Mouse (Mus musculus) cortical plate, adult 2 months (tissue): ENCODE measurements around the gene Rbm39. TPM values are rescaled to one million over a fixed set of nuclear protein-coding genes. Genes with fewer than 3 reads are reported as not detected.

Source experiments
- H3K27ac ChIP-seq: fragments of 200-500 bp; 2 replicates; pipeline ENCODE4 v1.5.1; 2012; ENCODE audit warnings: low read length, control low read depth, inconsistent platforms; ENCODE audit not compliant: insufficient read depth
- H3K4me1 ChIP-seq: fragments of 200-500 bp; 2 replicates; pipeline ENCODE4 v1.6.1; 2011; ENCODE audit warnings: low read length; ENCODE audit not compliant: control insufficient read depth, insufficient read depth
- H3K4me3 ChIP-seq: fragments of 200-500 bp; 2 replicates; pipeline ENCODE4 v1.5.1; 2011; ENCODE audit warnings: mild to moderate bottlenecking, low read length, control low read depth; ENCODE audit not compliant: insufficient read depth
- CTCF ChIP-seq: fragments of 200-500 bp; IDR thresholded peaks from 2 replicates; pipeline ENCODE4 v1.5.1; 2011; ENCODE audit warnings: mild to moderate bottlenecking, control low read depth, low read length; ENCODE audit not compliant: insufficient read depth; ENCODE audit errors: extremely low read depth
- POLR2A ChIP-seq: fragments of 200-500 bp; IDR thresholded peaks from 2 replicates; pipeline ENCODE4 v1.6.1; 2011; ENCODE audit warnings: mild to moderate bottlenecking, low read length, control low read depth; ENCODE audit not compliant: insufficient read depth; ENCODE audit errors: extremely low read depth
- polyA plus RNA-seq: library from polyadenylated mRNA; depleted of rRNA; stranded (reverse); fragments of >200 nt; gene quantifications from 2 replicates; pipeline ENCODE4 v1.2.3, GENCODE M21; 2012; rRNA removed

The Rbm39 gene
- 131 and 146 TPM in 2 replicates for polyA plus RNA-seq

DNA sequence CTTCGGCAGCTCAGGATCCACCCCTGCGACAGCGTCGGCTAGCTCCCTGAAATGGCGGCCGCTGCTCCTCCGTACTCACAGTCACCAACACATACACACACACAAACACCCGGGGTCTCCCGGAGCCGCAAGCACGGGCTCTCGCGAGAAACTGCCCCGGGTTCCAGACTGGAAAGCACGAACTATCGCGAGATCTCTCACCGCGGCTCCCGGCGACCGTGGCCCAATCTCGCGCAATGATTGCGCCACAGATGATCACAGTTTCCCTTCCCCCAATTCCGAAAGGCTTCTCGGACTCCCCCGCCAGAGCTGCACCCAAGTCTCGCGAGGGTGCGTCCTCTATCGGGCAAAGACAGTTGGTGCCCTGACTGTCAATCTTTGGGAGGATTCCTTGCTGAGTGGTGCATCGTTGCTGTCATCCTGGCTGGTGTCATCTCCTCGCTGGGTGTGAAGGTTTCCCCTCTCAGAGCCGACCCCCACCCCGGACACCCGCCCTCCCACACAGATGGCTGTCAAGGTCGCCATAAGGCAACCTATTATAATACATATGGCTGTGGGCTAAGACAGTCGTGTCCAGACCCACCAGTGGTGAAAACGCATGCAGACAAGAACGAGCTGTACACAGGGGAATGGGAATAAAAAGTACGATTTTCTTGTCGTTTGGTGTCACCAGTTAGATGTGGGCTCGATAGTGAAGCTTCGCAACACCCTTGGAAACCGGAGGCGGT is at the start of gene Rbm39:
TSS of gene Rbm39 (minus strand) at position 145 of the 728 bp plus-strand sequence.
- peak within 1 kb of the TSS; percentile 95 for H3K27ac ChIP-seq
- H3K4me1 ChIP-seq, result peaks cover 3% of the 10 kb centered on the region; the same call in 1 of the 2 replicates
- TF ChIP-seq CTCF, result no peak
- peak; percentile 93 for TF ChIP-seq POLR2A
- H3K4me3 ChIP-seq, result peak within 1 kb of the TSS; percentile 69

DNA sequence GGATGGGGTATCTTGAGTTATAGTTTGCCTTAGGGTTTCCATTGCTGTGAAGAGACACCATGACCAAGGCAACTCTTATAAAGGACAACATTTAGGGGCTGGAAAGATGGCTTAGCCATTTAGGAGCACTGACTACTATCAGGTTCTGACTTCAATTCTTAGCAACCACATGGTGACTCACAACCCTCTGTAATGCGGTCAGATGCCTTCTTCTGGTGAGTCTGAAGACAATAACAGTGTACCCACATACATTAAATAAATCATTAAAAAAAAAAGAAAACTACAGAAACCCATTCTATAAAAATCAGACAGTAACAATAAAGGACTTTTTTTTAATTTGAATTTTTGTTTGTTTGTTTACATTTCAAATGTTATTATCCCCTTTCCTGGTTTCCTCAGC is 49.1 kb upstream of the Rbm39 start:
- H3K27ac ChIP-seq, result no peak overlapping the region
- no peak overlapping the region for H3K4me3 ChIP-seq
- no peak for TF ChIP-seq POLR2A
- no peak for TF ChIP-seq CTCF
- H3K4me1 ChIP-seq, result peaks cover 3% of the 10 kb centered on the region; the same call in 1 of the 2 replicates

DNA sequence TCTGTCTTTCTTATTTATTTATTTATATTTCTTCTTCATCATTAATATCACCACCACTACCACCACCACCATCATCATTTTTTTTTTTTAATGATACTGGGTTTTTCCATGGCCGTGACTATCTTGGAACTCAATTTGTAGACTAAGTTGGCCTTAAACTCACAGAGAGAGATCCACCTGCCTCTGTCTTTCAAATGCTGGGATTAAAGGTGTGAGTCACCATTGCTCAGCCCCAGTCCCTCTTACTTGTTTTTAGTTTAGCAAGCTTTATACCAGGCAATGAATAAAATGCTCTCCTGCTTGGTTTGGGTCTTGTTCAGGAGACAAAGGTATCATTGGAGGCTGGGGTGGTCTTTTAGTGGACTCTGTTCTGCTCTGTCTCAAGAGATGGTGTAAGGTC is 47.7 kb upstream of the Rbm39 start:
- H3K27ac ChIP-seq, result no peak overlapping the region
- no peak overlapping the region for H3K4me3 ChIP-seq
- H3K4me1 ChIP-seq, result peaks cover 3% of the 10 kb centered on the region; the same call in 1 of the 2 replicates
- TF ChIP-seq CTCF, result no peak
- TF ChIP-seq POLR2A, result no peak

DNA sequence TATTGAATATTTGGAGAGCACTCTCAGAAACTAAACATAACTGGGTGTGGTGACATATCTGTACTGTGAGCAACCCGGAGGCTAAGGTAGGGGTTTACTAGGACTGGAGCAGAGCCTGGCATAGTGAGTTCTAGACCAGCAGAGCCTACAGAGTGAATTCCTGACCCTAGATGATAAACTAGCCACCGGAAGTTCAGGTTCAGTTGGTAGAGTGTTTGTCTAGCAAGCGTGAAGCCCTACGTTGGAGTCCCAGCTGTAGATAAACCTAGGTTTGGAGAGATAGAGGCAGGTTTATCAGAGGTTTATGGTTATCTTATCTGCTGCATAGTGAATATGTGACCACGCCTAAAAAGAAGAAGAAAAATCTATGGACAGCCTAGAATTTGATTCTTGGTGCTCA is 44.0 kb upstream of the Rbm39 start:
- Histone ChIP-seq H3K4me3 (no peak overlapping the region), H3K27ac (no peak overlapping the region), H3K4me1 (peaks cover 4% of the 10 kb centered on the region; the same call in 1 of the 2 replicates)
- TF ChIP-seq POLR2A (no peak), CTCF (no peak)

DNA sequence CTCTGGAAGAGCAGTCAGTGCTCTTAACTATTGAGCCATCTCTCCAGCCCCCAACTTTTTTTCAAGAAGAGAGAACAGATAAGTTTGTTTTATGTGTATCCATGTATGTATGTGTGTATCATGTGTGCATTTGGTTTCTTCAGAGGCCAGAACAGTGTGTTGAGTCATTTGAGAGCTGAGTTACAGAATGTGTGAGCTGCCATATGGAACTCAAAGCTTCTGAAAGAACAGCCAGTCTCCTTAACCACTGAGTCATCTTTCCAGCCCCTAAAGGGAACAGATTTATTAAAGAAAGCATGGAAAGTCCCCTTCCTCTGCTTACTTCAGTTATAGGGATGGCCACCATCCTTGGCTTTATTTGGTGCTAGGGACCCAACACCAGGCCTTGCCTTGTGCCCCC is 42.1 kb upstream of the Rbm39 start:
- Histone ChIP-seq H3K27ac (no peak overlapping the region), H3K4me1 (peaks cover 4% of the 10 kb centered on the region; the same call in 1 of the 2 replicates), H3K4me3 (no peak overlapping the region)
- no peak for TF ChIP-seq POLR2A
- TF ChIP-seq CTCF, result no peak

DNA sequence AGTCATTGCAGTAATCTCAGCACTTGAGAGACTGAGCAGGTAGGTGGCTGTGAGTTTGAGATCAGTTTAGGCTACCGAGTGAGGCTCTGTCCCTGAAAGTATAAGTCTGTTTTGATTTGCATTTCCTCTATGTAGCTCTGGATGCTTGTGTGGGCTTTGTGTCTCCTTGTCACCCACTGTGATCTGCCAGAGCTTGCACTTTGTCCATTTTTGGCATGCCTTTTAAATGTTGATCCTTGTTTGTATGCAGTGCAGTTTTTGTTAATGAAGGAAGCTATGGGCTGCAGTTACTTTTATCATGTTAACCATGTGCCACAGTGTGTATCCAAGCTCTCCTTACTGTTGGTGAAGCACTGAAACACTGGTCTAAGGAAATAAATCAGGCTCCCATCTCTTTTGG is 37.7 kb upstream of the Rbm39 start:
- no peak overlapping the region for H3K4me3 ChIP-seq
- peaks cover 1% of the 10 kb centered on the region; the same call in 1 of the 2 replicates for H3K4me1 ChIP-seq
- TF ChIP-seq CTCF (no peak), POLR2A (no peak)
- H3K27ac ChIP-seq, result no peak overlapping the region

DNA sequence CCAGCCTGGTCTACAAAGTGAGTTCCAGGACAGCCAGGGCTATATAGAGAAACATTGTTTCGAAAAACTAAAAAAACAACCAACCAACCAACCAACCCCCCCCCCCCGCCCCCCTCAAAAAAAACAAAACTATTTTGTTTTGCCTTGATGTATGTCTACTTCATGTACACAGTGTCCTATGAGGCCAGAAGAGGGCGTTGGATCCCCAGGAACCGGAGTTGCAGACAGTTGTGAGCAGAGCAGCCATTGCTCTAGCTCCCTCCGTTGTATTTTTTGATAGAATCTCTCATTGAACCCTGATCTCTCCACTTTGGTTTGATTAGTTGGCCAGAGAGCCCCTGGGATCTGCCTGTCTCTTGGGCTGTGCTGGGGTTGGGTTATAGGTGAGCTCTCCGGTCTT is 23.9 kb upstream of the Rbm39 start:
- TF ChIP-seq POLR2A (no peak), CTCF (0 out of 2 replicates have a peak, but pooled peaks have one; percentile 20)

DNA sequence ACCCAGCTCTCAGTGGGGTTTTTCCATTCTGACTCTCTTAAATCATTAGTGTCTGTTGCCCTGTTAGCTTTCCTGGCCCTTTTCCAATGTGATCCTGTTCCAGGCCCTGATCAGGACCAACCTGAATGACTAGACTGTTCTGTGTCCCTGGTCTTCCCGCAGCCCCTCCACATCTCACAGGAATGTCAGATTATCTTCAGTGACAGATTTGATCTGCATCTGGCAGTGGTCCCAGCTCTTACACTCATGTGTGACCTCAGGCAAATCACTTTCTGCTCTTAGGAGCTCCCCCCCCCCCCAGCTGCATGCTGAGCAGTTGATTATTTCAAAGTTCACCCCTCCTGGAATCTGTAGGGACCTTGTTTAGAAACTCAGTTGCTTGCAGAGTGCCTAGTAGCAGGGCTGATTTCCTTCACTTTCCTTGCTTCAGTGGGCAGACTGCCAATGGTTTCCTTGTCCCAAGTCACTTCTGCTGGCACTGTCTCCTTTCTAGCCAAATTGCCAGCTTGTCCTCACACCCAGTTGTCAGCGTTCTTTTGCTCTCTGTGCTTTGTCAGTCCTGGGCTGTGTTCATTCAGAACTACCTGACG is 22.9 kb upstream of the Rbm39 start:
- no peak overlapping the region for H3K4me3 ChIP-seq
- H3K4me1 ChIP-seq, result peaks cover 7% of the 10 kb centered on the region
- H3K27ac ChIP-seq, result peak overlapping the region; percentile 28
- no peak for TF ChIP-seq POLR2A
- no peak for TF ChIP-seq CTCF

More for the DNA sequence above, 23.9 kb upstream of the Rbm39 start:
- Histone ChIP-seq H3K4me1 (peaks cover 7% of the 10 kb centered on the region), H3K4me3 (no peak overlapping the region), H3K27ac (no peak overlapping the region)

DNA sequence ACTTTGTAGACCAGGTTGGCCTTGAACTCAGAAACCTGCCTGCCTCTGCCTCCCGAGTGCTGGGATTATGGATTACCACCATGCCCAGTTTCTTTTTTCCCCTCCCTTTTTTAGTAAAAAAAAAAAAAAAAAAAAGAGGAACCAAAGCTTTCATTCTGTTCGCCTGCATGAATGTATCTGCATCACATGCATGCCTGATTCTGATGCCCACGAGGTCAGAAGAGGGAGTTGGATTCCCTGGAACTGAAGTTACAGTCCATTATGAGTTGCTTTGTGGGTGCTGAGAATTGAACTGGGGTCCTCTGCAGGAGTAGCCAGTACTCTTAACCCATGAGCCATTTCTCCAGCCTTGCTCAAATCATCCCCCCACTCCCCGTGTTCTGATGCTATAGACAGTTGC is 21.4 kb upstream of the Rbm39 start:
- H3K27ac ChIP-seq, result no peak overlapping the region
- peaks cover 8% of the 10 kb centered on the region for H3K4me1 ChIP-seq
- H3K4me3 ChIP-seq, result no peak overlapping the region
- TF ChIP-seq POLR2A (no peak), CTCF (no peak)

DNA sequence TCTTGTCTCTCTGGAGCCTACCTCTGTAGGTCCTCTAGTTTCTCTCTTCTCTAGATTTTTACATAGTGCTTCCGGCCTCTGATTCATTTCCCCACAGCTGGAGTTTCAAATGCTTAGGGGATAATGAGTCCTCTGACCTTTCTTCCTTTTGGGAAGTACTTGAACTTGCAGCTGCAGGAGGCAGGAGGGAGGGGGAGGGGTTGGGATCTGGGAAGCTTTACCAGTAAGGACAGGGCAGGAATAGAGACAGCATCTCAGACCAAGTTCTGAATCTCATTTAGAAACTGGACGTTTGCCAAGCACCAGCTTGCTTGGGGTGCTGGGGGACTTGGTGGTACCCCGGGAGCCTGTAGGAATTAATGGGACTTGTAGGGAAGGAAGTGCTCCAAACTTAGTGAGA is 19.9 kb upstream of the Rbm39 start:
- Histone ChIP-seq H3K27ac (no peak overlapping the region), H3K4me1 (peaks cover 8% of the 10 kb centered on the region), H3K4me3 (no peak overlapping the region)
- TF ChIP-seq POLR2A (no peak), CTCF (no peak)
